Mouse (Mus musculus) ovary, postnatal 14 days (tissue): Measurements from ENCODE around the gene Zbtb44.

Source experiments
- DNase-seq: peaks from one replicate; pipeline ENCODE4 v3.0.0; 2022; ENCODE audit warnings: low spot score

Zbtb44 gene

DNA sequence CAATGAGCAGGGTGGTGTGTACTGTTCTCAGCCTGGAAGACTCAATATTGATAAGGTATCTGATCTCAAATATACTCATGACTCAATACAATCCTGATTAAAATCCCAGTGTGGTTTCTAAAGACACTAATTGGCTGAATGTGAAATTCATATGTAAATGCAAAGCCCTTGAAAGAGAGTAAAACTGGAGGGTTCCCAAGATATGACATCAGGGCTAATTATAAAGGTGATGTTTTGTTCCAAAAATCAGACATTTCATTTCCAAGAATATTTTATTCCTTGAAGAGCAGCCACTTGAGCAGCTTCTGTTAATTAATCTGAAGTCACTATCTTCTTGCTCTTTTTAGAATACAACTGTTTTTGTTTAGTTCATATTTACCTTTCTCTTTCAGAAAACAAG, 85.1 kb downstream of the Zbtb44 start:
- DNase-seq = no peak

- DNase-seq = no peak
Measured at GRCm38 (mm10) chr9:31117088-31117487, 86.6 kb downstream of the Zbtb44 start.

DNA sequence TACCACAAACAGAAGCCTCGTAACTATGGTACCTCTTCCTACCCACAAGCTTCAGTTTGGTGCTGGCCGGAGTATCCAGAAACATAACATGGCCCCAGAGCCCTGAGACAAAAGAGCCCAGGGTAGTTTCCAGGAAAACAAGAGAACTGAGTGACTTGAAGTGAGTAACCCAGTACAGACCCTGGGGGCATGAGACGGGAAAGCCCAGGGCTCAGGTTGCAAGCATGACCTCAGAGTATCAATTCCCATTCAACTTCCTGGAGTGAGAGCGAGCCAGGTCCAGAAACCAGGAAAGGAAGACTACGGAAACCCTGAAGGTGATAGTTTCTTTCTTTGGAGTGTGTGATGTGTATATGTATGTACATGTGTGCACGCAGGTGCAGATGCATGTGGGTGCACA, 87.0 kb downstream of the Zbtb44 start:
- DNase-seq = no peak

- no peak for DNase-seq
Measured at GRCm38 (mm10) chr9:31118520-31119298, 88.3 kb downstream of the Zbtb44 start.

- no peak for DNase-seq
Measured at GRCm38 (mm10) chr9:31119405-31119804, 89.0 kb downstream of the Zbtb44 start.

GRCm38 (mm10) chr9:31119882-31120532, 89.6 kb downstream of the Zbtb44 start:
- no peak for DNase-seq

DNA sequence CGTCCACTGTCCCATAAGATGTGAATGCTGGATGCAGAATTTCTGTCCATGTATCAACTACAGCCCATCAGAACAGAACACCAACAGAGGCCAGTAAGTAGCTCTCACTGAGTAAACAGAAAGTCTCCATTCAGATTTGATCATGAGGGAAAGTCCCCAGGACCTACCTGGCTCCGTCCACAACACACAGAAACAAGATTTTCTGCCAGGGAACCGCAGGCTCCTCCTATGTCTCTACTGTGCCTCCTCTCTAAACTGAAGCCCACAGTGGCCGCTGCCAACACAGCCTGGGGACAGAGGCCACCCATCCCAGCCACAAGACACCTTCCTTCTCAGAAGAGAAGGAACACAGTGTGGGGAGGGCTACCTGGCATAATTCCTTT, 90.1 kb downstream of the Zbtb44 start:
- DNase-seq = no peak

DNA sequence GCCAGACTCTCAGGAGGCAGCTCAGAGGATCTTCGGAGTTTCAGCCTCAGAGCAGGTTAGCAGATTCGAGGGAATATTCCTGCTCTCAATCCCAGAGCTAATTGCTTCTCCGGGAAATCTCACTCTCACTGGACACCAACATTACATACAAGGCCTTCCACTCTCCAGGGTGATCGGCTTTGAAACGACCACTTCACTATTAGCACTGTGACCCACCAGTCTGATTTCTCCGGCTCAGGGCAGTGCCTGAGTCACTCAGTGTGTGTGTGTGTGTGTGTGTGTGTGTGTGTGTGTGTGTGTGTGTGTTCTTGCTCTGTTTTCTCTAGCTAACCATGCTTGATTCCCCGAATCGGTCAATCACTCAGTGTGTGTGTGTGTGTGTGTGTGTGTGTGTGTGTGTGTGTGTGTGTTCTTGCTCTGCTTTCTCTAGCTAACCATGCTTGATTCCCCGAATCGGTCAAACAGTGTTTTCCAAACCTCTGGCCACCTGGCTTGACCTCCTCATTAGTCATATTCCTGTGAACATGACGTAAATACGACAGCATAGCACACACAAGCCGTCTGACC, 92.1 kb downstream of the Zbtb44 start:
- DNase-seq = no peak
